Comparison of ENCODE assay signal across 10 mouse cellular contexts in the genomic region with DNA sequence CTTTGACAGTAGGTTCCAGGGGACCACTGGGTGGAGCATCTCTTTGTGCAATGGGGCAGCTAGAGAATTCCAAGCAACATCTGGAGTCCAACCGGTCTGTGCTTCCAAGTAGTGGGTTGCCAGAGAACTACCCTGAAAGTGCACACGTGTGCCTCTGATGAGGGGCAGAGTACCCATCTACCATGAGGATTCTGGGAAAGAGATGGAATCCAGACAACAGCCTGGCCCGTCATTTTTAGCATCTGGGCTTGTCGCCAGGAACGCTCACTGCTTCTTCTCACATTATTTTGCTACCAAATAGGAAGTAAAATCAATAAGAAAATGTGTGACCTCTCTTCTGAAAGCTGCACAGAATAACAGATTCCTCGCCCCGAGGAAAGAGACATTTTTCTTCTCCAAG.
DNase-seq lines count a peak whose midpoint lies in the region; ATAC-seq and TF ChIP-seq lines count a peak whose summit lies in the region.
"Had no signal": no experiment of that assay in that cellular context is flagged by ENCODE, and none has a peak within 500 bp of the region (broad histone marks: within the 10 kb centered on the region; RNA-seq: fewer than 3 reads in every experiment).

No protein-coding gene starts in this region.

- no peak overlapping the region for H3K9ac ChIP-seq in hindbrain, postnatal 0 days (replicated peaks; ENCODE audit: low read length)
- no peak overlapping the region for H3K9ac ChIP-seq in hindbrain, embryonic 14.5 days
- H3K9ac ChIP-seq: hindbrain, embryonic 15.5 days had no signal

- 55% methylated on average over 7 of the region's 7 CpGs for WGBS in hindbrain, postnatal 0 days
- WGBS in hindbrain, embryonic 14.5 days = 67% methylated on average over 7 of the region's 7 CpGs

- no peak for ATAC-seq in hindbrain, postnatal 0 days
- no peak for ATAC-seq in hindbrain, embryonic 14.5 days (ENCODE audit: low FRiP score)

- H3K27ac ChIP-seq in hindbrain, postnatal 0 days = no peak overlapping the region
- no peak overlapping the region for H3K27ac ChIP-seq in hindbrain, embryonic 14.5 days
- H3K27ac ChIP-seq: hindbrain, embryonic 15.5 days had no signal

- no peak overlapping the region for H3K4me3 ChIP-seq in hindbrain, postnatal 0 days (ENCODE audit: low read length)
- H3K4me3 ChIP-seq in hindbrain, embryonic 14.5 days (replicated peaks; ENCODE audit: low read length) = no peak overlapping the region
- H3K4me3 ChIP-seq: hindbrain, embryonic 15.5 days had no signal

- intact Hi-C loops in left cerebral cortex, postnatal 4 days (cut with DNase I) = no loop called here

- no peaks in the 10 kb centered on the region for H3K9me3 ChIP-seq in hindbrain, postnatal 0 days (ENCODE audit: low read length)
- H3K9me3 ChIP-seq in hindbrain, embryonic 14.5 days (ENCODE audit: control insufficient read depth, low read length) = no peaks in the 10 kb centered on the region
- H3K9me3 ChIP-seq: hindbrain, embryonic 15.5 days had no signal

- peak; percentile 21 to 30 for DNase-seq in cerebellum, adult 18-20 months
- DNase-seq in cerebellum, adult 8-10 months = no peak
- DNase-seq in hindbrain, postnatal 0 days (ENCODE audit: low spot score) = peak; percentile 19
- DNase-seq in hindbrain, embryonic 14.5 days (ENCODE audit: low spot score) = no peak
- DNase-seq in fibroblast of lung, adult 2 months (ENCODE audit: low read depth) = peak; percentile 2
- DNase-seq in left cerebral cortex, postnatal 4 days = peak; percentile 35
- no peak for DNase-seq in spleen, postnatal 10 days (ENCODE audit: low spot score in 2 of 2)
- DNase-seq in adrenal gland, postnatal 25 days = no peak
- DNase-seq: adrenal gland, adult 2 months had no signal

- no peak for TF ChIP-seq CTCF in hindbrain, postnatal 0 days (IDR thresholded peaks at IDR 0.05; ENCODE audit: low read depth)

- H3K36me3 ChIP-seq in hindbrain, postnatal 0 days (ENCODE audit: insufficient read depth, low read length) = no peaks in the 10 kb centered on the region
- no peaks in the 10 kb centered on the region for H3K36me3 ChIP-seq in hindbrain, embryonic 14.5 days (replicated peaks; ENCODE audit: control insufficient read depth, insufficient read depth)
- H3K36me3 ChIP-seq: hindbrain, embryonic 15.5 days had no signal

- no peaks in the 10 kb centered on the region for H3K4me1 ChIP-seq in hindbrain, postnatal 0 days (ENCODE audit: insufficient read depth, low read length)
- H3K4me1 ChIP-seq in hindbrain, embryonic 14.5 days (replicated peaks; ENCODE audit: control insufficient read depth, insufficient read depth, low read length) = no peaks in the 10 kb centered on the region

- no peak overlapping the region for H3K4me2 ChIP-seq in hindbrain, postnatal 0 days (ENCODE audit: low read depth, low read length)
- no peak overlapping the region for H3K4me2 ChIP-seq in hindbrain, embryonic 14.5 days (replicated peaks)
- H3K4me2 ChIP-seq: hindbrain, embryonic 15.5 days had no signal

- H3K27me3 ChIP-seq in hindbrain, postnatal 0 days (ENCODE audit: insufficient read depth, low read length) = no peaks in the 10 kb centered on the region
- H3K27me3 ChIP-seq in hindbrain, embryonic 14.5 days (ENCODE audit: control insufficient read depth, insufficient read depth, low read length) = no peaks in the 10 kb centered on the region
- H3K27me3 ChIP-seq: hindbrain, embryonic 15.5 days had no signal

Comparison
In these comparisons a context has a peak if more than half of its experiments do, and no peak if none do; other contexts are left out.
1. DNase-seq: peak in cerebellum, adult 18-20 months (2 of 2), hindbrain, postnatal 0 days (single experiment), fibroblast of lung, adult 2 months (single experiment) and left cerebral cortex, postnatal 4 days (single experiment); none in cerebellum, adult 8-10 months (single experiment), hindbrain, embryonic 14.5 days (single experiment), spleen, postnatal 10 days (0 of 2) and adrenal gland, postnatal 25 days (single experiment).